Mouse (Mus musculus): ENCODE results near the gene Slc25a33. TPM values are rescaled to one million over a fixed set of nuclear protein-coding genes. Genes with fewer than 3 reads are reported as not detected.

Gene Slc25a33
- polyA plus RNA-seq, 1 experiment from 2014 or later: 15.5 TPM

GRCm38 (mm10) chr4:149710510-149710909, 63.6 kb downstream of the Slc25a33 start:
- peaks cover 15% of the 10 kb centered on the region for H3K4me1 ChIP-seq
- no peak overlapping the region for H3K27ac ChIP-seq
- WGBS: 20% methylated on average over 5 of the region's 5 CpGs
- H3K36me3 ChIP-seq: peaks cover 11% of the 10 kb centered on the region
- H3K4me3 ChIP-seq: no peak overlapping the region
- no peaks in the 10 kb centered on the region for H3K9me3 ChIP-seq
- H3K27me3 ChIP-seq (ENCODE audit: insufficient read depth, poor library complexity, severe bottlenecking): no peaks in the 10 kb centered on the region
- DNase-seq (ENCODE audit: low spot score): no peak

- Histone ChIP-seq H3K27ac (no peak overlapping the region), H3K4me3 (no peak overlapping the region), H3K36me3 (no peaks in the 10 kb centered on the region), H3K9me3 (no peaks in the 10 kb centered on the region), H3K27me3 (ENCODE audit: insufficient read depth, poor library complexity, severe bottlenecking) (no peaks in the 10 kb centered on the region), H3K4me1 (peaks cover 13% of the 10 kb centered on the region)
- DNase-seq (ENCODE audit: low spot score): no peak
- WGBS: 92% methylated on average over 8 of the region's 8 CpGs
These were observed 68.1 kb downstream of the Slc25a33 start for GRCm38 (mm10) chr4:149705941-149706340.

GRCm38 (mm10) chr4:149705298-149705697, 68.8 kb downstream of the Slc25a33 start:
- H3K4me1 ChIP-seq: peaks cover 11% of the 10 kb centered on the region
- DNase-seq (ENCODE audit: low spot score): no peak
- H3K27me3 ChIP-seq (ENCODE audit: insufficient read depth, poor library complexity, severe bottlenecking): peaks cover 6% of the 10 kb centered on the region
- H3K27ac ChIP-seq: no peak overlapping the region
- no peaks in the 10 kb centered on the region for H3K36me3 ChIP-seq
- WGBS: 65% methylated on average over 7 of the region's 7 CpGs
- H3K9me3 ChIP-seq: no peaks in the 10 kb centered on the region
- H3K4me3 ChIP-seq: no peak overlapping the region

GRCm38 (mm10) chr4:149702210-149702979, 71.7 kb downstream of the Slc25a33 start, which contains the start of gene Pik3cd:
Pik3cd (minus strand) TSS chr4:149702571.
- Histone ChIP-seq H3K4me1 (peaks cover 23% of the 10 kb centered on the region), H3K27me3 (ENCODE audit: insufficient read depth, poor library complexity, severe bottlenecking) (peaks cover 25% of the 10 kb centered on the region), H3K36me3 (no peaks in the 10 kb centered on the region), H3K27ac (peak within 1 kb of the TSS; percentile 23; the same call in 1 of the 2 replicates), H3K4me3 (no peak within 1 kb of the TSS), H3K9me3 (no peaks in the 10 kb centered on the region)
- 63% methylated on average over 19 of the region's 19 CpGs for WGBS
- no peak for DNase-seq (ENCODE audit: low spot score)

GRCm38 (mm10) chr4:149701426-149702209, 72.5 kb downstream of the Slc25a33 start:
- H3K9me3 ChIP-seq: no peaks in the 10 kb centered on the region
- H3K4me3 ChIP-seq: no peak overlapping the region
- no peak overlapping the region for H3K27ac ChIP-seq
- peaks cover 30% of the 10 kb centered on the region for H3K4me1 ChIP-seq
- H3K27me3 ChIP-seq (ENCODE audit: insufficient read depth, poor library complexity, severe bottlenecking): peaks cover 33% of the 10 kb centered on the region
- H3K36me3 ChIP-seq: no peaks in the 10 kb centered on the region
- 60% methylated on average over 18 of the region's 18 CpGs for WGBS
- no peak for DNase-seq (ENCODE audit: low spot score)

GRCm38 (mm10) chr4:149699953-149700352, 74.1 kb downstream of the Slc25a33 start:
- peaks cover 34% of the 10 kb centered on the region for H3K27me3 ChIP-seq (ENCODE audit: insufficient read depth, poor library complexity, severe bottlenecking)
- 82% methylated on average over 4 of the region's 4 CpGs for WGBS

DNA sequence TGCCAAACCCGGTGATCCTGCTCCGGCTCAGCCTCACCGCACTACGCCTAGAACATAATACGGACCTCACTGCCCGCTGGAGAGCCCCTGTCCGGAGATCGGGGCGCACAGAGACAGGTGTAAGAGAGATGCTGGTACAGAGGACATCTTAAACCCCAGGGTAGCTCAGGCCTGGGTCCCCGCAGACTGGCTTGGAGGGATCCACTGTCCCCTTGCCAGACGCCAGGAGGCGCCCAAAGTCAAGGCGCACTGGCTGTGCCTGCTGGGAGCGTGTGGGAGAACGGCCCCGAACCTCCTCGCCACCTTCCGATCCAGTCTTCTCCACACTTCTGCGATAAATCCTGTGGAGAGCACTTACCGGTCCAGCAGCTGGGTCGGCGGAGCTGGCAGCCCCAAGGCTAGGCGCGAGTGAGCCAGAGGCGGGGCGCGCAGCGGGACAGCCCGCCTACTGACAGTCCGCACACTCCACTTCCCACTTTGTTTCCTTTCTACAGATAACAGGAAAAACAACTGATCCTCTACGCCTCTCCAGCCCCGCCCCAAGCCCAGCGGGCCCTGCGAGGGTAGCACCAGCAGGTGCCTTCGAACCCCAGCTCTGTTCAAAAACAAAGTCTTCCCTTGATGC, 75.8 kb downstream of the Slc25a33 start:
- Histone ChIP-seq H3K36me3 (no peaks in the 10 kb centered on the region), H3K27me3 (ENCODE audit: insufficient read depth, poor library complexity, severe bottlenecking) (peaks cover 34% of the 10 kb centered on the region), H3K9me3 (no peaks in the 10 kb centered on the region), H3K4me1 (peaks cover 42% of the 10 kb centered on the region), H3K4me3 (peak overlapping the region; percentile 68), H3K27ac (peak overlapping the region; percentile 80)
- peak; percentile 83 for DNase-seq (ENCODE audit: low spot score)
- WGBS: 1% methylated on average over 35 of the region's 35 CpGs

More at GRCm38 (mm10) chr4:149699953-149700352, 74.1 kb downstream of the Slc25a33 start:
- H3K36me3 ChIP-seq: no peaks in the 10 kb centered on the region
- no peak for DNase-seq (ENCODE audit: low spot score)
- H3K4me3 ChIP-seq: no peak overlapping the region
- no peaks in the 10 kb centered on the region for H3K9me3 ChIP-seq
- peaks cover 38% of the 10 kb centered on the region for H3K4me1 ChIP-seq
- H3K27ac ChIP-seq: no peak overlapping the region

DNA sequence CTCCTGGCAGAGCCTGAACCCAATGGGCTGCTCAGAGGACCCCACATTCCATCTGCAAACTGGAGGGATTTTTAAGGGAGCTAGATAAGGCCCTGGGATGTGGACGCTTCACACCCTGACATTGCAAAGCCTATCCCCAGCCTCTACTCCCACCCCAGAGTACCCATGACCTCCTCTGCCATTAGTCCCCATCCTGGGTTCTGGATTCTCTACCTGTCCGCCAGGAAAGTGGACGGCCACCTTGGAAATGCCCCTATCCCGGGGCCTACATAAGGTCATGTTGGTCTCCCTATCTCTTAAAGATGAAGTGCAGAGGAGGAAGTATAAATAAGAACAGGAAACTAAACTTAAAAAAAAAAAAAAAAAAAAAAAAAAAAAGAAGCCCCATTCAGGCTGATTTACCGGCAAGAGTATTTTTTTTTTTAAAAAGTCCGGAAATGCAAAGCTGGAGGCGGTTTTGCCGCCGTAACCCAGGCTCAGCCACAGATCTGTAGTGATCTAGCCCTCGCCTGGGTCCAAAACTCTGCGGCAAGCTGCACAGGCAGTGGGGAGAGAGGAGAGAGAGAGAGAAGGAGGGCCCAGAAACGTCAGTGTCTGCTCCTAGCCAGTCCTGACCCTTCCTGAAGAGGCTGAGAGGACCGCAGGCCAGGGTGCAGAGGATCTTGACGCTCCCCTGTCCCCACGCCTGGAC, 76.4 kb downstream of the Slc25a33 start:
- no peaks in the 10 kb centered on the region for H3K9me3 ChIP-seq
- H3K27me3 ChIP-seq (ENCODE audit: insufficient read depth, poor library complexity, severe bottlenecking): peaks cover 34% of the 10 kb centered on the region
- H3K4me1 ChIP-seq: peaks cover 39% of the 10 kb centered on the region
- WGBS: 13% methylated on average over 15 of the region's 15 CpGs
- DNase-seq (ENCODE audit: low spot score): no peak
- no peaks in the 10 kb centered on the region for H3K36me3 ChIP-seq
- H3K4me3 ChIP-seq: peak overlapping the region; percentile 68
- peak overlapping the region; percentile 80 for H3K27ac ChIP-seq

- peaks cover 42% of the 10 kb centered on the region for H3K27me3 ChIP-seq (ENCODE audit: insufficient read depth, poor library complexity, severe bottlenecking)
- no peak for DNase-seq (ENCODE audit: low spot score)
- WGBS: 22% methylated on average over 16 of the region's 16 CpGs
These were observed 77.7 kb downstream of the Slc25a33 start for GRCm38 (mm10) chr4:149696189-149696971.

More at GRCm38 (mm10) chr4:149696189-149696971, 77.7 kb downstream of the Slc25a33 start:
- Histone ChIP-seq H3K27ac (no peak overlapping the region), H3K36me3 (no peaks in the 10 kb centered on the region), H3K4me1 (peaks cover 33% of the 10 kb centered on the region), H3K9me3 (no peaks in the 10 kb centered on the region), H3K4me3 (no peak overlapping the region; the same call in 1 of the 2 replicates)
